Mouse (Mus musculus) kidney, postnatal 0 days (tissue): Measurements from ENCODE around the gene Ngf. TPM values are rescaled to one million over a fixed set of nuclear protein-coding genes. Genes with fewer than 3 reads are reported as not detected.
A peak's percentile ranks its signal among the peaks of the same experiment; 100 is the strongest.

Experiments
- ATAC-seq: fragments of 200-750 bp; cut with Nextera tagmentation; replicated peaks from 2 replicates; pipeline ENCODE4 v1.8.0; 2017; ENCODE audit warnings: low read depth, moderate number of reproducible peaks, moderate TSS enrichment, moderate library complexity; ENCODE audit not compliant: low FRiP score
- DNase-seq: peaks from one replicate; pipeline ENCODE4 v3.0.0-alpha.2; 2016; ENCODE audit warnings: low spot score
- H3K27ac ChIP-seq: fragments of 300-500 bp; sonication (generic); 2 replicates; pipeline ENCODE4 v1.5.1; 2014; ENCODE audit warnings: mild to moderate bottlenecking
- H3K27me3 ChIP-seq: fragments of 300-500 bp; sonication (generic); 2 replicates; pipeline ENCODE4 v1.6.1; 2014; ENCODE audit warnings: low read length, mixed read lengths; ENCODE audit not compliant: insufficient read depth
- H3K36me3 ChIP-seq: fragments of 300-500 bp; sonication (generic); 2 replicates; pipeline ENCODE4 v1.6.1; 2014; ENCODE audit warnings: low read length, mixed read lengths; ENCODE audit not compliant: insufficient read depth
- H3K4me1 ChIP-seq: fragments of 300-500 bp; sonication (generic); replicated peaks from 2 replicates; pipeline ENCODE4 v1.6.1; 2014; ENCODE audit warnings: antibody characterized with exemption, low read length, mixed read lengths; ENCODE audit not compliant: insufficient read depth
- H3K4me2 ChIP-seq: fragments of 300-500 bp; sonication (generic); 2 replicates; pipeline ENCODE4 v1.6.1; 2014; ENCODE audit warnings: mild to moderate bottlenecking, low read length, moderate library complexity, mixed read lengths
- H3K4me3 ChIP-seq: fragments of 300-500 bp; sonication (generic); replicated peaks from 2 replicates; pipeline ENCODE4 v1.5.1; 2014; ENCODE audit warnings: low read depth, low read length
- H3K9ac ChIP-seq: fragments of 300-500 bp; sonication (generic); 2 replicates; pipeline ENCODE4 v1.6.1; 2014; ENCODE audit warnings: low read depth, low read length
- H3K9me3 ChIP-seq: fragments of 300-500 bp; sonication (generic); replicated peaks from 2 replicates; pipeline ENCODE4 v1.6.1; 2016; ENCODE audit warnings: low read length, inconsistent platforms, mixed read lengths
- CTCF ChIP-seq: IDR thresholded peaks from 2 replicates; pipeline ENCODE4 v1.5.1; 2016; ENCODE audit warnings: antibody characterized with exemption, low read depth, mild to moderate bottlenecking, moderate library complexity
- WGBS: fragments of 180-500 bp; shearing (Covaris S2); extraction: QIAGEN DNeasy Blood & Tissue Kit; methylation state at CpG from one replicate; pipeline ENCODE4 v1.1.7; 2014; 5-methylcytosine and 5-hydroxymethylcytosine counted together
- polyA plus RNA-seq: library from polyadenylated mRNA; unstranded; fragments of >200 nt; fragmentation: Nextera tagmentation; extraction: Ambion mirVana; gene quantifications from 2 replicates; pipeline ENCODE4 v1.2.1, GENCODE M21; 2015

The Ngf gene
- polyA plus RNA-seq, 1 experiment from 2014 or later: 3.0 TPM

DNA sequence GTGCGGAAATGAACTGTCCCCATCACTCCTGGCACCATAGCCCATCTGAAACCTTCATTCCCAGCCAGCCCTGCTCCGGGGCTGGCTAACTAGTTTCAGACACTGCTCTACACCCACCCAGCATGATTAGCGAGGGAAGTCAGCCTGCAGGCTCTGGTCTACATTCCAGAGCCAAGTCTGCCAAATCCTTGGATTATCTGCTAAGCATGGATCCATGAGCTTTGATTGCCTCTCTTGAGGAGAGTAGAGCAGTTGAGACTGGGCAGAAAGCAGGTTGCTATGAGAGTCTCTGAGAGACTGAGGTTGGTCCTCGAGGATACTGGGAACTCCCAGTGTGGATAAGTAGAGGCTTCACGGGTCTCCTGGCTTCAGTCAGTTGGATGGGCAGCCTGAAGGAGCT is 51.3 kb downstream of the Ngf start:
- H3K36me3 ChIP-seq: no peaks in the 10 kb centered on the region
- 65% methylated on average over 5 of the region's 5 CpGs for WGBS
- H3K9me3 ChIP-seq: no peaks in the 10 kb centered on the region
- no peak for ATAC-seq
- no peak for DNase-seq
- no peaks in the 10 kb centered on the region for H3K4me1 ChIP-seq
- H3K27me3 ChIP-seq: no peaks in the 10 kb centered on the region
- no peak overlapping the region for H3K4me2 ChIP-seq
- no peak for TF ChIP-seq CTCF
- H3K4me3 ChIP-seq: no peak overlapping the region
- no peak overlapping the region for H3K9ac ChIP-seq
- no peak overlapping the region for H3K27ac ChIP-seq

- H3K4me1 ChIP-seq: no peaks in the 10 kb centered on the region
- no peaks in the 10 kb centered on the region for H3K9me3 ChIP-seq
- no peak for ATAC-seq
- no peak for DNase-seq
- no peaks in the 10 kb centered on the region for H3K36me3 ChIP-seq
- no peak overlapping the region for H3K4me2 ChIP-seq
- 72% methylated on average over 2 of the region's 2 CpGs for WGBS
- H3K27ac ChIP-seq: no peak overlapping the region
- H3K27me3 ChIP-seq: no peaks in the 10 kb centered on the region
- no peak overlapping the region for H3K4me3 ChIP-seq
- no peak overlapping the region for H3K9ac ChIP-seq
- no peak for TF ChIP-seq CTCF
Observed at GRCm38 (mm10) chr3:102523711-102524110, 54.0 kb downstream of the Ngf start.

GRCm38 (mm10) chr3:102524951-102525350 is 55.2 kb downstream of the Ngf start:
- ATAC-seq (no peak), DNase-seq (no peak)
- no peaks in the 10 kb centered on the region for H3K4me1 ChIP-seq
- WGBS: 75% methylated on average over 7 of the region's 7 CpGs
- H3K27ac ChIP-seq: no peak overlapping the region
- no peak overlapping the region for H3K4me3 ChIP-seq
- H3K9ac ChIP-seq: no peak overlapping the region
- H3K4me2 ChIP-seq: no peak overlapping the region
- H3K27me3 ChIP-seq: no peaks in the 10 kb centered on the region
- no peaks in the 10 kb centered on the region for H3K36me3 ChIP-seq
- no peaks in the 10 kb centered on the region for H3K9me3 ChIP-seq
- no peak for TF ChIP-seq CTCF

DNA sequence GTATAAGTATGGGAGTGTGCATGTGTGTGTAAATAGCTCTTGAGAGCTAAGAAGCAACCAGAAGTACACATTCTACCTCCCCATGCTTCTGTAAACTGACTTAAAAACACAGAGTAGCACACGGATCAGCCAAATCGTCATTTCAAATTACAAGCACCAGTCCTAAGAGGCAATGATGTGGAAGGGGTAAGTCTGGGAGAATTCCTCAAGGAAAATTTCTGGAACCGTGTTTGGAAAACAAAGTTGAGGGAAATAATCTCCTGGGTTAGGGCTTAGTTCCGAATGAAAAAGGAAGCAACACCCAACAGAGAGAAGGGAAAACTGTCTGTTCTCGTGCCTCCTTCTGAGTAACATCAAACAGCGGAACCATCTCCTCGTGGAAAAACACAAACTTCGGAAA is 56.1 kb downstream of the Ngf start:
- Histone ChIP-seq H3K4me3 (no peak overlapping the region), H3K4me1 (no peaks in the 10 kb centered on the region), H3K36me3 (no peaks in the 10 kb centered on the region), H3K9ac (no peak overlapping the region), H3K27me3 (no peaks in the 10 kb centered on the region), H3K27ac (no peak overlapping the region), H3K4me2 (no peak overlapping the region), H3K9me3 (no peaks in the 10 kb centered on the region)
- no peak for TF ChIP-seq CTCF
- ATAC-seq (no peak), DNase-seq (no peak)
- 64% methylated on average over 8 of the region's 8 CpGs for WGBS

- Histone ChIP-seq H3K27ac (no peak overlapping the region), H3K4me1 (no peaks in the 10 kb centered on the region), H3K4me2 (no peak overlapping the region), H3K4me3 (no peak overlapping the region), H3K36me3 (no peaks in the 10 kb centered on the region), H3K9me3 (no peaks in the 10 kb centered on the region), H3K27me3 (no peaks in the 10 kb centered on the region), H3K9ac (no peak overlapping the region)
- ATAC-seq: no peak
- WGBS: 52% methylated on average over 6 of the region's 6 CpGs
- peak; percentile 11 for DNase-seq
- TF ChIP-seq CTCF: no peak
Observed at GRCm38 (mm10) chr3:102526481-102526880, 56.8 kb downstream of the Ngf start.

DNA sequence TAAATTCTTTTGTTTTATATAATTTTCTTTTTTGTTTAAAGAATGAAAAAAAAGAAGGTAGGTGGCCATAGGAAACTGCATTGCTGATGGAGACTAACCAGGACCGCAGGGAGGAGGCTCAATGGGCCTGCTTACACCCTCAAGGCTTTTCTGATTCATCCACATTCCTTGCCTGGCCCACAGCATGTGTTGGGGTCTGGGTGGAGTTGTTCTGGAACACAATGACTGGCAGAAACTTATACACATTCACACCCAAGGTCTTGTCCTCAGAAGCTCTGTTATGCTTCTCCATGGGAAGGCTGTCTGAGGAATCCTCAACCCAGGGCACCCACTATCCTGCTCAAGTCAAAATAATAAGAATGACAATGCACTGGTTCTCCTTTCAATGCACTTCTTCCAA is 65.0 kb downstream of the Ngf start:
- no peaks in the 10 kb centered on the region for H3K27me3 ChIP-seq
- no peak for ATAC-seq

DNA sequence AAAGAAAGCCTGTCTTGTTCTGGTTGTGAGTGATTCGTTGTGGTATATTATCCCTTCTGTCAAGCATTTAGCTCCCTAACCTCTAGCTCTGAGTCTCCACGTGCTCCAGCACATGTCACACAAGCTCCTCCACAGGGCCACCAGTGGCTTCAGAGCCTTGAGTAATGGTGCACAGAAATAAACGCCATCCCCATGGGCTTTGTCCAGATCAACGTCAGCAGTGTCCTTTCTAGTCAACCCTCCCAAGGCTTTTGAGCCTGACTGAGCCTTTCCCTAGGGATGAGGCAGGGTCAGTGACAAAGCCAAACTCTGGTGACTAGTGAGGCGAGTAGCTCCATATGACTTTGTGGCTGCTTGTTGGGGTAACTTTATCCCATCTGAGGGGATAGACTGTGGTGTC is 73.9 kb downstream of the Ngf start:
- H3K36me3 ChIP-seq: no peaks in the 10 kb centered on the region
- no peaks in the 10 kb centered on the region for H3K9me3 ChIP-seq
- no peak for ATAC-seq
- no peak for DNase-seq
- no peak overlapping the region for H3K4me2 ChIP-seq
- no peak overlapping the region for H3K4me3 ChIP-seq
- no peak overlapping the region for H3K9ac ChIP-seq
- no peaks in the 10 kb centered on the region for H3K27me3 ChIP-seq
- no peak for TF ChIP-seq CTCF
- H3K4me1 ChIP-seq: no peaks in the 10 kb centered on the region
- H3K27ac ChIP-seq: no peak overlapping the region
- 55% methylated on average over 5 of the region's 5 CpGs for WGBS

More for the DNA sequence above, 65.0 kb downstream of the Ngf start:
- DNase-seq: no peak
- Histone ChIP-seq H3K4me2 (no peak overlapping the region), H3K9me3 (no peaks in the 10 kb centered on the region), H3K4me1 (no peaks in the 10 kb centered on the region), H3K36me3 (no peaks in the 10 kb centered on the region), H3K9ac (no peak overlapping the region), H3K27ac (no peak overlapping the region), H3K4me3 (no peak overlapping the region)
- no peak for TF ChIP-seq CTCF
- 95% methylated on average over 1 of the region's 1 CpGs for WGBS
